Mouse (Mus musculus): ENCODE measurements around the gene Syt6.
A peak's percentile ranks its signal among the peaks of the same experiment; 100 is the strongest.

Syt6 gene

DNA sequence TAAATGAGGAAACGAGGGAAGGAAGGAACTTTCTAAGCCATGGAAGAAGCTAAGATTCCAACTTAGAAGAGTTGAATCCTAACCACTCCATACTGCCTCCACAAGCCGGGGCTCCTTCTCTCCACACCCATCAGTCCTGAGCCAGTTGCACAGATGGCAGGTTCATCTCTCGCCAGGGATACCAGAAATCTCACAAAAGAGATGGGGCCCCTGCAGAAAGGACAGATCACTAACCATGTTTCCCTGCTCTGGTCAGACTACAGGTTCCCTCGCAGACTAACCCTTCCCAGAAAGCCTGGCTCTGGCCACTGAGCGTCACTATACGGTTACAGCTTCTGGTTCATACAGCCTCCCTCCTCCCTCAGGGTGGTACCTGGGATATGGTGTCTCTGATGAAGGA lies 74.7 kb downstream of the Syt6 start:
- DNase-seq, result no peak

DNA sequence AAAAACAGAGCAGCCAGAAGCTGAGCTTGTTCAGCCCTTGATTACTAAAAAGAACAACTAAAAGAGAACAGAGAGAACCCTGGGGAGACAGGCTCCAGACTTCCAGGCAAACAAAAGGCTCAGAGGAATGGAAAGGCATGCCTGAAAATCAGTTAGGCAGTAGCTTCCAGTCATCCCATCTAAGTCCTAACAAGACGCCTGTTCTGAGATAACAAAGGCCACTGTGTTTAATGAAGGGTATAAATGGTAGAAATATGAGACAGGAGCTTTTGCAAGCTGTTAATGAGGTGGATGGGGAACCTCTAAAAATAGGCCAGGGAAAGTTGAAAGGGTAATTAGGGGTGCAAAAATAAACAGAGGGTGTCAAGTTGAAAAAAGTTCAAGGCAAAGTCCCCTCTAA lies 75.4 kb downstream of the Syt6 start:
- DNase-seq, result no peak

DNA sequence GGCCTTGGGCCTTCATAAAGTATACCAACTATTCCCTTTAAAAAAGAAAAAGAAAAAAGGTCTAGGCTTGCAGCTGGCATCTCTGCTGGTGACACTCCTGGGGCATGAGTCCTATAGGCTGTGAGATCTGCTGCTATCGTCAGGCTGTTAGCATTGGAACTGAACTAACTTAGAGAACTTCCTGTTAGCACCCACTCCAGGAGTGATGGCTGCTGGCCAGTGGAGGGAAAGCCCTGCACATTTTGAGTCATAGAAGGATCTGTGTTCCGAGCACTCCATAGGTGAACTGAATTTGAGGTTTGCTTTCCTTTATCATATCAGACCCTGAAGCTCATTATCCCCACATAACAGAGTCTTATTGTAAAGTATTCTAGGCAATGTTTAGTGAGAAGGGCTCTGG lies 85.0 kb downstream of the Syt6 start:
- DNase-seq, result peak; percentile 29

DNA sequence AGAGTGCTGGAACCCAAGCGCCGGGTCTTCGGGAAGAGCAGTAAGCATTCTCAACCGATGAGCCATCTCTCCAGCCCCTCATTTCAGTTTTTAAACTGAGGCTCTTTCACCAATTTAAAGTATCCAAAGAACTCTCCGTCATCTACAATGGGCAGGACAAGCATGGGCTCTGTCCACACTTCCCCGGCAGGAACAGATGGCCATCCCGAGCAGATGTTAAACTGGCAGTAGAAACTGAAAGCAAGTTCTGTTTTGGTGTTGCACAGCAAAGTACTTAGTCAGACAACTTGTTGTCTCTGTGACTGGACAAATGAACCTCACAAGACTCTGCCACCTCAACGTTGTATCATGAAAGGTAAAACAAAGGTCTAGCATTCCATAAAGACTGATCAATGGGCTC lies 86.7 kb downstream of the Syt6 start:
- peak; percentile 26 for DNase-seq

DNA sequence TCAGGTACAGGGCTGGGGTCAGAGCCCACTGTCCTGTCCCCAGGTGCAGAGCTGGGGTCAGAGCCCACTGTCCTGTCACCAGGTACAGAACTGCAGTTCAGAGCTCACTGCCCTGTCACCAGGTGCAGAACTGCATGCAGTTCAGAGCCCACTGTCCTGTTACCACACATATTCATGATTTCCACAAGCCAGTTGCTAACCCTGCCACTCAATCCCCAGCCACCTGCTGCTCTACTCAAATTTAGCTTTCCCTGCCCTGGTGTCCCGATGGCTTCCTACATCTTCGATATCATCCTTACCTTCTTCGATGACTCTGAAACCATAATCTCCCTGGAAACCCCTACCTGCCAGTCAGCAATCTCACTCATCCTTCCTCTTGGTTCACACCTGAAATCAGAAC lies 88.4 kb downstream of the Syt6 start:
- DNase-seq, result no peak

DNA sequence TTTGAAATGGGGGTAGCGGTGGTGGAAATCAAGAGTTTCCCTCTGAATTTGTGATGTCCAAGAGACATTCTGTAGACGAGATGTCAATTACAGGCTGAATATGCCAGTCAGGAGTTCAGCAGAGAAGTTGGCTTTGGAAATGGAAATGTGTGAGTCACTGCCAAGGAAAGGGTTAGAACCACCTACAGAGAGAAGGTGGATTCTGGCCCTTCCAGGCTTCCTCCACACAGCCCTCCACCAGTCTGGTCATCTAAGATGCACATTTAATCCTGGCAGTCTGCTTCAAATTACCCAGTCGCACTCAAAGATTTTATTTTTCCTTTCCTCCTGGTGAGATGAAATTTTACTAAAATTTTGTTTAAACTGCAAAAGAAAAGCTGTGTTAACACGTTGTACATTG lies 97.1 kb downstream of the Syt6 start:
- DNase-seq, result no peak

DNA sequence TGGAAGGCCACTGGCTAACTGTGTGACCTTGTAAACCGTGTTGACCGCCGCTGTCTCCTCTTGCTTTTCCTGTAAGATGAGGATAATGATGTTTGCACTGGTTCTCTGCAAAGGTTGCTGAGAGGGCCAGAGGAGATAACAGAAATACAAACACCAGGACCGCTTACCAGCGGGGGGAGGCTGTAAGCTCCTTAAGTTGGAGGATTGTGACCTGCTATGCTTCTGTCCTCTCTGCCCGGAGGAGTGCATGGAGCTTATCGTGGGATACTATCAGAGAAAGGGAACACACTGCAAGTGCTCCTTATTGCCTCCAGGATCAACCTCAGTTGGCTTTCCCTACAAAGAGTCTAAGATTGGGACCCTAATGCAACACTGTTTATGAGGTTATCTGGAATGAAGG lies 97.7 kb downstream of the Syt6 start:
- no peak for DNase-seq

DNA sequence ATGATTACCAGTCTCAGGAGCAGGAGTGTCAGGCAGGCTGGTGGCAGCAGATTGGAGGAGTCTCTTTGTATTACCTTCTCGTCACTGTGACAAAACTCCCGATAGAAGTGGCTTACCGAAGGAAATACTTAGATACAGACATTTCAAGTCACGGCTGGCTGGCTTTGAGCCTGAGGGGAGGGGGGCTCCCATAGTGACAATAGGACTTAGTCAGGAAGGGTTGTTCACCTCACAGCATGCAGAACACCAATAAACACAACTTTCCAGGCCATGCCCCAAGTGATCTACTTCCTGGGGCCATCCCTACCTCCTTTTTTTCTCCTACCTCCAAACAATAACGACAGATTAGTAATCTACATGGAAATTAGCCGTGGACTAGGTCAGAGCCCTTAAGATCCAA lies 103.8 kb downstream of the Syt6 start:
- DNase-seq, result no peak

DNA sequence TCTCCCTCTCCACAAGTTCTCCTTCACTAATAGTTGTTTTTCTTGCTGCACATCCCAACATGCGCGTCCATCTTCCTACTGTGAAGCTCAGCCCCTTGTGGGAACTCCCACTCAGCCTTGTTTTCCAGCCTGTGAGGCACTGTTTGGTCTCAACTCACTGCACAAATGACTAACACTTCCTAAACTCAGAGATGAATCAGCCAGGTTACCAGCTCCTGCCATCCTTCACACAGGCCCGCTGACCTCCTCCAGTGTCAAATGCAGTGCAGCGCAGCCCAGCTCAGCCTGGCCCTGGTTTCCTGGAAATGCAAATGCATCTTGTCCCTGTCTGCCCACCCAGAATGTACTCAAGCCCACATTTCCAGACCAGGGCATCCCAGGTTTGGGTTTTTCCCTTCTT lies 107.4 kb downstream of the Syt6 start:
- no peak for DNase-seq

DNA sequence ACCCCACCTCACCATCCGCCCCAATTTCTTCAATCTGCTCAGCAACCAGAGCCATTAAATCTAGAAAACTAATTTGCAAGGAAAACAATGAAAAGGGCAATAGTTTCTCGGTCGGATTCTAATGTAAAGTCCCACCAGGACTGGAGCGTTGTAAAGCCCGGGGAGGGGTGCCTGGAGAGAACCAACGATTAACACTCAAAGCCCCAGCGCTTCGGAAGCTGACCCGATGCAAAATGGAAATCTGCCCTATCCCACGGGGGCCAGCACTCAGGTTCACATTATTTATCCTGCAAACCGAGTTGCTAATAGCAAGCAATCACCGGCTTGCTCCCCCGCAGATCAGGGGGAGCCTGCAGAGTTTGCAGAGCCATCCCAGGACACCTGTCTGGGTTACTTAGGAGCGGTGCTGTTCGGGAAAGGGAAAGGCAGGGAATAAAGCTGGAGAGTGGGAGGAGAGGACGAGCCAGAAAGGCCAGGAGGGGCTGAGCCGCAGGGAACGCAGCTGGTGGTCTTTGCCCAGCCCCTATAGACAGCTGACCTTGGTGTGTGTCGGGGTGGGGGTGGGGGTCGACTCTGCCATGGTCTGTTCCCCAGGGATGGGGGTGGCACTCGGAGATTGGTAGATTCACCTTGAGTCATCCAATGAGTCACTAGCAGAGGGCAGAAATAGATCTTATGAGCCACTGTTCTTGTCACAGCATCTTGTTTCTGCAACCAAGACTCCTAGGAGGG lies 108.4 kb downstream of the Syt6 start:
- no peak for DNase-seq

DNA sequence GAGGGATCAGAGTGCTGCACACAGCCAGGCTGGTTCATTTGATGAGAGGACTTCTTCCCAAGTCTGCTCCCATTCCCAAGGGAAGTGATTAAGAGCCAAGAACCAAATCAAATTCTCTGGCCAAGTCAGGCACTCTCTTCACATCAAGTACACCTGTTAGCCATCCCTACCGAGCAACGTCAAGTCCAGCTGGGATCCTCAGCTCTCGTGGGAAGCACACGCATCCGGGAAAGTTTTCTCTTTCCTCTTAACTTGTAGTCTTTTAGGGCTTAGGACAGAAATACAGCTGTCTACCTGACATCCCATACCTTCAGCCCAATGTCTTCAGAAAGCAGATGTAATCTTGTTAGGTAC lies 108.9 kb downstream of the Syt6 start:
- DNase-seq, result no peak

DNA sequence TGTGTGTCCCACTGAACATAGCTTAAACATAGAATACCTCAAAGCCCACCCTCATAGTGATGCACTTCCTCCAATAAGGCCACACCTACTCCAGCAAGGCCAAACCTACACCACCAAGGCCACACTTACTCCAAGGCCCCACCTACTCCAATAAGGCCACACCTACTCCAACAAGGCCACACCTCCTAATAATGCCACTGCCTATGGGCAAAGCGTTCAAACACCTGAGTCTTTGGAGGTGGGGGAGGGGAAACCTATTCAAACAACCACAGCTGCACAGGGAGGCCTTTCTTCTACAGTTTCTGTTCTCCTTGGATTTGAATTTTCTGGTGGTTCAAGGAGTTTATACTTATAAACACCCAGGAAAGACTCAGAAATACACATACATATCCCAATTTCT lies 114.0 kb downstream of the Syt6 start:
- DNase-seq, result no peak

DNA sequence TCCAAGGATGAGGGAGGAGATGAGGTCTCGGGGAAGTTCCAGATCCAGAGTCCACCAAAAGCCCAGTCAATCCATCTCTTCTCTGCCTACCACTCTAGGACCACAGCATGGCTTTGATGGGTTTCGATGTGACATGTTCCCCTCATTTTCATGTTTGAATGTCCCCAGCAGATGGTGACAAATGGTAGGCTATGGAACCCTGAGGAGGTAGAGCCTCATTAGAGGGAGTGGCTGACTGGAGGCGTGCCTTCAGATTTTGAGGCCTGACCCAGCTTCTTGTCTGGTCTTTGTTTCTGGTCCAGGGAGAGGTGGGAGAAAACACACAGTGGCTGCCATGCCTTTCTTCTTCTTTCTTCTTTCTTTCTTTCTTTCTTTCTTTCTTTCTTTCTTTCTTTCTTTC lies 115.5 kb downstream of the Syt6 start:
- peak; percentile 54 for DNase-seq
